Mouse (Mus musculus) midbrain, embryonic 15.5 days (tissue): ENCODE measurements at regions not wholly inside any gene's neighbourhood (a gene's known extent, or its start where the extent isn't known, plus 50 kb on each side); places are given as distances from the start of the nearest gene placed in this dataset.
A peak's percentile ranks its signal among the peaks of the same experiment; 100 is the strongest.

ENCODE experiments used
- ATAC-seq: fragments of 200-750 bp; cut with Nextera tagmentation; replicated peaks from 2 replicates; pipeline ENCODE4 v1.8.0; 2017; ENCODE audit warnings: moderate TSS enrichment
- H3K27ac ChIP-seq: fragments of 300-500 bp; sonication (generic); 2 replicates; pipeline ENCODE4 v1.5.1; 2015; ENCODE audit warnings: mild to moderate bottlenecking, inconsistent platforms
- H3K27me3 ChIP-seq: fragments of 300-500 bp; sonication (generic); replicated peaks from 2 replicates; pipeline ENCODE4 v1.6.1; 2015; ENCODE audit warnings: inconsistent platforms
- H3K36me3 ChIP-seq: fragments of 300-500 bp; sonication (generic); replicated peaks from 2 replicates; pipeline ENCODE4 v1.6.1; 2015; ENCODE audit warnings: inconsistent platforms
- H3K4me1 ChIP-seq: fragments of 300-500 bp; sonication (generic); 2 replicates; pipeline ENCODE4 v1.6.1; 2015; ENCODE audit warnings: inconsistent platforms
- H3K4me2 ChIP-seq: fragments of 300-500 bp; sonication (generic); 2 replicates; pipeline ENCODE4 v1.6.1; 2015; ENCODE audit warnings: inconsistent platforms, mild to moderate bottlenecking, moderate library complexity
- H3K4me3 ChIP-seq: fragments of 300-500 bp; sonication (generic); 2 replicates; pipeline ENCODE4 v1.5.1; 2015; ENCODE audit warnings: mild to moderate bottlenecking, inconsistent platforms
- H3K9ac ChIP-seq: fragments of 300-500 bp; sonication (generic); 2 replicates; pipeline ENCODE4 v1.6.1; 2015; ENCODE audit warnings: mild to moderate bottlenecking, inconsistent platforms
- H3K9me3 ChIP-seq: fragments of 300-500 bp; sonication (generic); 2 replicates; pipeline ENCODE4 v1.6.1; 2016; ENCODE audit warnings: inconsistent platforms
- WGBS: fragments of 180-500 bp; shearing (Covaris S2); methylation state at CpG from one replicate; pipeline ENCODE4 v1.1.7; 2015; ENCODE audit warnings: mixed read lengths; 5-methylcytosine and 5-hydroxymethylcytosine counted together

GRCm38 (mm10) chr9:9606322-9606721, 367.4 kb upstream of the Arhgap42 start:
- Histone ChIP-seq H3K36me3 (no peaks in the 10 kb centered on the region), H3K4me3 (no peak overlapping the region), H3K4me2 (no peak overlapping the region), H3K27ac (no peak overlapping the region), H3K9me3 (no peaks in the 10 kb centered on the region), H3K27me3 (no peaks in the 10 kb centered on the region), H3K9ac (no peak overlapping the region), H3K4me1 (no peaks in the 10 kb centered on the region)
- 93% methylated on average over 1 of the region's 1 CpGs for WGBS
- no peak for ATAC-seq

- Histone ChIP-seq H3K9ac (no peak overlapping the region), H3K9me3 (no peaks in the 10 kb centered on the region), H3K27me3 (no peaks in the 10 kb centered on the region), H3K27ac (no peak overlapping the region), H3K4me2 (no peak overlapping the region), H3K4me3 (no peak overlapping the region), H3K4me1 (no peaks in the 10 kb centered on the region), H3K36me3 (no peaks in the 10 kb centered on the region)
- ATAC-seq: no peak
Observed at GRCm38 (mm10) chr9:9591263-9591662, 352.4 kb upstream of the Arhgap42 start.

- 56% methylated on average over 2 of the region's 2 CpGs for WGBS
- Histone ChIP-seq H3K4me2 (no peak overlapping the region), H3K9me3 (no peaks in the 10 kb centered on the region), H3K9ac (no peak overlapping the region), H3K4me3 (no peak overlapping the region), H3K4me1 (no peaks in the 10 kb centered on the region), H3K27me3 (no peaks in the 10 kb centered on the region), H3K36me3 (no peaks in the 10 kb centered on the region), H3K27ac (no peak overlapping the region)
- peak; percentile 79 for ATAC-seq
Observed at GRCm38 (mm10) chr9:9583011-9583605, 344.2 kb upstream of the Arhgap42 start.

GRCm38 (mm10) chr9:9582301-9583010, 343.6 kb upstream of the Arhgap42 start:
- ATAC-seq: no peak
- H3K27ac ChIP-seq: no peak overlapping the region
- no peaks in the 10 kb centered on the region for H3K4me1 ChIP-seq
- H3K4me2 ChIP-seq: no peak overlapping the region
- H3K9ac ChIP-seq: no peak overlapping the region
- H3K36me3 ChIP-seq: no peaks in the 10 kb centered on the region
- no peak overlapping the region for H3K4me3 ChIP-seq
- H3K9me3 ChIP-seq: no peaks in the 10 kb centered on the region
- 91% methylated on average over 3 of the region's 3 CpGs for WGBS
- H3K27me3 ChIP-seq: no peaks in the 10 kb centered on the region

- no peaks in the 10 kb centered on the region for H3K27me3 ChIP-seq
- H3K4me2 ChIP-seq: no peak overlapping the region
- no peak overlapping the region for H3K27ac ChIP-seq
- H3K36me3 ChIP-seq: no peaks in the 10 kb centered on the region
- 74% methylated on average over 5 of the region's 5 CpGs for WGBS
- H3K9me3 ChIP-seq: no peaks in the 10 kb centered on the region
- no peak overlapping the region for H3K4me3 ChIP-seq
- H3K9ac ChIP-seq: no peak overlapping the region
- ATAC-seq: no peak
- no peaks in the 10 kb centered on the region for H3K4me1 ChIP-seq
Observed at GRCm38 (mm10) chr9:9568040-9568649, 329.2 kb upstream of the Arhgap42 start.

GRCm38 (mm10) chr9:9564551-9564950, 325.6 kb upstream of the Arhgap42 start:
- no peak overlapping the region for H3K4me3 ChIP-seq
- no peak for ATAC-seq
- H3K27me3 ChIP-seq: no peaks in the 10 kb centered on the region
- H3K27ac ChIP-seq: no peak overlapping the region
- H3K9me3 ChIP-seq: no peaks in the 10 kb centered on the region
- no peak overlapping the region for H3K4me2 ChIP-seq
- no peaks in the 10 kb centered on the region for H3K36me3 ChIP-seq
- no peak overlapping the region for H3K9ac ChIP-seq
- H3K4me1 ChIP-seq: no peaks in the 10 kb centered on the region

- no peaks in the 10 kb centered on the region for H3K36me3 ChIP-seq
- H3K9me3 ChIP-seq: no peaks in the 10 kb centered on the region
- ATAC-seq: no peak
- no peak overlapping the region for H3K27ac ChIP-seq
- no peaks in the 10 kb centered on the region for H3K27me3 ChIP-seq
- H3K4me2 ChIP-seq: no peak overlapping the region
- H3K4me1 ChIP-seq: no peaks in the 10 kb centered on the region
- no peak overlapping the region for H3K4me3 ChIP-seq
- H3K9ac ChIP-seq: no peak overlapping the region
Observed at GRCm38 (mm10) chr9:9548657-9549056, 309.8 kb upstream of the Arhgap42 start.

GRCm38 (mm10) chr9:9547570-9547969, 308.7 kb upstream of the Arhgap42 start:
- ATAC-seq: peak; percentile 17; the same call in 1 of the 2 replicates
- no peaks in the 10 kb centered on the region for H3K36me3 ChIP-seq

GRCm38 (mm10) chr9:9547121-9547520, 308.2 kb upstream of the Arhgap42 start:
- Histone ChIP-seq H3K4me2 (no peak overlapping the region), H3K4me1 (no peaks in the 10 kb centered on the region), H3K4me3 (no peak overlapping the region), H3K9me3 (no peaks in the 10 kb centered on the region), H3K27me3 (no peaks in the 10 kb centered on the region), H3K9ac (no peak overlapping the region), H3K36me3 (no peaks in the 10 kb centered on the region), H3K27ac (no peak overlapping the region)
- ATAC-seq: peak; percentile 65
- 72% methylated on average over 2 of the region's 2 CpGs for WGBS

More at GRCm38 (mm10) chr9:9547570-9547969, 308.7 kb upstream of the Arhgap42 start:
- H3K27ac ChIP-seq: no peak overlapping the region
- H3K4me2 ChIP-seq: no peak overlapping the region
- no peaks in the 10 kb centered on the region for H3K27me3 ChIP-seq
- H3K9ac ChIP-seq: no peak overlapping the region
- no peaks in the 10 kb centered on the region for H3K4me1 ChIP-seq
- no peak overlapping the region for H3K4me3 ChIP-seq
- no peaks in the 10 kb centered on the region for H3K9me3 ChIP-seq
- WGBS: 80% methylated on average over 3 of the region's 3 CpGs

- Histone ChIP-seq H3K27me3 (no peaks in the 10 kb centered on the region), H3K27ac (no peak overlapping the region), H3K4me2 (no peak overlapping the region), H3K9me3 (no peaks in the 10 kb centered on the region), H3K4me1 (no peaks in the 10 kb centered on the region), H3K36me3 (no peaks in the 10 kb centered on the region), H3K4me3 (no peak overlapping the region), H3K9ac (no peak overlapping the region)
- ATAC-seq: no peak
- WGBS: 90% methylated on average over 2 of the region's 2 CpGs
Observed at GRCm38 (mm10) chr9:9500345-9500744, 261.4 kb upstream of the Arhgap42 start.

- Histone ChIP-seq H3K9me3 (no peaks in the 10 kb centered on the region), H3K9ac (no peak overlapping the region), H3K36me3 (no peaks in the 10 kb centered on the region), H3K27ac (no peak overlapping the region), H3K27me3 (no peaks in the 10 kb centered on the region), H3K4me1 (no peaks in the 10 kb centered on the region), H3K4me2 (no peak overlapping the region), H3K4me3 (no peak overlapping the region)
- ATAC-seq: peak; percentile 78
- WGBS: 62% methylated on average over 3 of the region's 3 CpGs
Observed at GRCm38 (mm10) chr9:9493594-9494182, 254.8 kb upstream of the Arhgap42 start.

- no peak overlapping the region for H3K4me2 ChIP-seq
- no peak overlapping the region for H3K27ac ChIP-seq
- no peaks in the 10 kb centered on the region for H3K9me3 ChIP-seq
- no peak overlapping the region for H3K4me3 ChIP-seq
- H3K4me1 ChIP-seq: peaks cover 7% of the 10 kb centered on the region; the same call in 1 of the 2 replicates
- H3K36me3 ChIP-seq: no peaks in the 10 kb centered on the region
- no peaks in the 10 kb centered on the region for H3K27me3 ChIP-seq
- ATAC-seq: no peak
- no peak overlapping the region for H3K9ac ChIP-seq
Observed at GRCm38 (mm10) chr9:9477145-9477544, 238.2 kb upstream of the Arhgap42 start.
